Mouse (Mus musculus): Measurements from ENCODE around the gene Atp6v0b. TPM values are rescaled to one million over a fixed set of nuclear protein-coding genes. Genes with fewer than 3 reads are reported as not detected.
A peak's percentile ranks its signal among the peaks of the same experiment; 100 is the strongest.

Atp6v0b gene
- total RNA-seq, 2 experiments from 2014 or later, result 386 to 393 TPM

GRCm38 (mm10) chr4:117840821-117841220, 46.3 kb downstream of the Atp6v0b start:
- DNase-seq (ENCODE audit: low spot score in 2 of 2), result no peak

- no peak for DNase-seq (ENCODE audit: low spot score in 2 of 2)
Measured at GRCm38 (mm10) chr4:117839366-117839765, 47.8 kb downstream of the Atp6v0b start.

GRCm38 (mm10) chr4:117837271-117837670, 49.9 kb downstream of the Atp6v0b start:
- DNase-seq (ENCODE audit: low spot score in 2 of 2), result no peak

- DNase-seq (ENCODE audit: low spot score in 2 of 2), result peak; percentile 88 to 93
Measured at GRCm38 (mm10) chr4:117836204-117836767, 50.8 kb downstream of the Atp6v0b start.

GRCm38 (mm10) chr4:117835531-117836111, 51.5 kb downstream of the Atp6v0b start:
- peak in 1 of 2 experiments; percentile 61 for DNase-seq (ENCODE audit: low spot score in 2 of 2)

- DNase-seq (ENCODE audit: low spot score in 2 of 2), result peak; percentile 57 to 68
Measured at GRCm38 (mm10) chr4:117834845-117835530, 52.1 kb downstream of the Atp6v0b start.

- DNase-seq (ENCODE audit: low spot score in 2 of 2), result no peak
Measured at GRCm38 (mm10) chr4:117834457-117834844, 52.7 kb downstream of the Atp6v0b start, which contains the start of gene Slc6a9. Gene Slc6a9, plus strand, starts transcription at chr4:117834506.

Other genes starting within 250 kb of the Atp6v0b start
- gene Dmap1, start 205.1 kb downstream of the Atp6v0b start, total RNA-seq (2021), result 10 to 100 TPM; 39.8 to 43.0 TPM
- gene Gm12845, start 162.9 kb downstream of the Atp6v0b start, total RNA-seq (2021), result not detected
- gene Klf17, start 121.7 kb downstream of the Atp6v0b start, total RNA-seq (2021), result not detected
- 10 to 100 TPM; 33.5 to 33.7 TPM for gene Slc6a9, start 52.8 kb downstream of the Atp6v0b start, total RNA-seq (2021)
- gene Ccdc24, start 14.8 kb downstream of the Atp6v0b start, total RNA-seq (2021), result 1 to 10 TPM; 1.8 to 2.0 TPM
- 100 to 1,000 TPM; 122 to 125 TPM for gene B4galt2, start 3.8 kb downstream of the Atp6v0b start, total RNA-seq (2021)
- 10 to 100 TPM in 1 of 2 experiments, 1 to 10 TPM in 1; 9.6 to 10.6 TPM for gene Dph2, start 4.7 kb upstream of the Atp6v0b start, total RNA-seq (2021)
- 100 to 1,000 TPM; 102 TPM for gene Ipo13, start 27.7 kb upstream of the Atp6v0b start, total RNA-seq (2021)
- 1 to 10 TPM; 1.5 to 1.6 TPM for gene Artn, start 42.4 kb upstream of the Atp6v0b start, total RNA-seq (2021)
- 10 to 100 TPM; 37.6 to 38.3 TPM for gene St3gal3, start 247.6 kb upstream of the Atp6v0b start, total RNA-seq (2021)

Data from layer of hippocampus, postnatal 10 days (tissue).